Mouse (Mus musculus) gastrocnemius, adult 2 months (tissue): ENCODE measurements around the gene Tmem59l. TPM values are rescaled to one million over a fixed set of nuclear protein-coding genes. Genes with fewer than 3 reads are reported as not detected.

Experiments used
- DNase-seq: peaks from one replicate; pipeline ENCODE4 v3.0.0; 2022
- H3K27ac ChIP-seq: fragments of 200-600 bp; 2 replicates; pipeline ENCODE4 v1.8.1; 2022; ENCODE audit warnings: mild to moderate bottlenecking
- H3K4me3 ChIP-seq: fragments of 200-600 bp; 2 replicates; pipeline ENCODE4 v1.8.1; 2022; ENCODE audit warnings: mild to moderate bottlenecking, moderate library complexity
- CTCF ChIP-seq: fragments of 200-600 bp; IDR thresholded peaks from 2 replicates; pipeline ENCODE4 v1.8.1; 2022; ENCODE audit warnings: antibody characterized with exemption, mild to moderate bottlenecking, moderate library complexity
- intact Hi-C: fragments of 180-260 bp; cut with DNase I; formaldehyde crosslinking; loops from one replicate; pipeline ENCODE4 v1.15.1; 2025
- total RNA-seq, 2 experiments: library from RNA; stranded (reverse); gene quantifications; 2 replicates each; pipeline ENCODE4 v1.2.3; 2021

The Tmem59l gene
- total RNA-seq, 2 experiments from 2014 or later: not detected

GRCm38 (mm10) chr8:70492664-70493640, 5.8 kb upstream of the Tmem59l start, which contains the start of gene Crlf1:
Gene Crlf1 (plus strand): TSS chr8:70493158.
- no peak for TF ChIP-seq CTCF

GRCm38 (mm10) chr8:70490880-70491495, 3.8 kb upstream of the Tmem59l start:
- TF ChIP-seq CTCF: no peak
- DNase-seq: no peak
- H3K4me3 ChIP-seq: no peak overlapping the region
- H3K27ac ChIP-seq: no peak overlapping the region
- intact Hi-C loops: no loop called here

More at GRCm38 (mm10) chr8:70492664-70493640, 5.8 kb upstream of the Tmem59l start, which contains the start of gene Crlf1:
- intact Hi-C loops: loop anchor here (2.0 kb wide), 1 partner anchor 78 kb away; no protein-coding TSS in a partner anchor
- Histone ChIP-seq H3K27ac (peak within 1 kb of the TSS; percentile 31; the same call in 1 of the 2 replicates), H3K4me3 (peak within 1 kb of the TSS; percentile 76)
- peak; percentile 51 for DNase-seq

GRCm38 (mm10) chr8:70490061-70490879, 3.1 kb upstream of the Tmem59l start:
- no peak for TF ChIP-seq CTCF
- no peak overlapping the region for H3K4me3 ChIP-seq

GRCm38 (mm10) chr8:70489576-70489975, 2.4 kb upstream of the Tmem59l start:
- DNase-seq: no peak
- intact Hi-C loops: no loop called here
- no peak overlapping the region for H3K27ac ChIP-seq
- TF ChIP-seq CTCF: no peak
- H3K4me3 ChIP-seq: peak overlapping the region; percentile 69

More at GRCm38 (mm10) chr8:70490061-70490879, 3.1 kb upstream of the Tmem59l start:
- intact Hi-C loops: no loop called here
- no peak overlapping the region for H3K27ac ChIP-seq
- no peak for DNase-seq

GRCm38 (mm10) chr8:70488931-70489470, 1.8 kb upstream of the Tmem59l start:
- H3K27ac ChIP-seq: no peak overlapping the region
- TF ChIP-seq CTCF: no peak
- DNase-seq: no peak
- intact Hi-C loops: no loop called here
- H3K4me3 ChIP-seq: peak overlapping the region; percentile 69

- Histone ChIP-seq H3K4me3 (peak overlapping the region; percentile 63), H3K27ac (no peak overlapping the region)
- intact Hi-C loops: no loop called here
- TF ChIP-seq CTCF: no peak
- DNase-seq: no peak
Measured at GRCm38 (mm10) chr8:70487993-70488796, 1.0 kb upstream of the Tmem59l start.

- TF ChIP-seq CTCF: no peak
- intact Hi-C loops: no loop called here
- DNase-seq: no peak
- no peak overlapping the region for H3K27ac ChIP-seq
- H3K4me3 ChIP-seq: no peak overlapping the region
Measured at GRCm38 (mm10) chr8:70486191-70486681, 922 bp downstream of the Tmem59l start.

GRCm38 (mm10) chr8:70482943-70483342, 4.2 kb downstream of the Tmem59l start:
- TF ChIP-seq CTCF: no peak
- Histone ChIP-seq H3K27ac (no peak overlapping the region), H3K4me3 (no peak overlapping the region)
- DNase-seq: no peak
- intact Hi-C loops: no loop called here

GRCm38 (mm10) chr8:70481908-70482307, 5.2 kb downstream of the Tmem59l start:
- intact Hi-C loops: no loop called here
- H3K27ac ChIP-seq: no peak overlapping the region
- no peak overlapping the region for H3K4me3 ChIP-seq
- no peak for TF ChIP-seq CTCF
- DNase-seq: no peak

GRCm38 (mm10) chr8:70477269-70477982, 9.7 kb downstream of the Tmem59l start:
- Histone ChIP-seq H3K4me3 (peak overlapping the region; percentile 98), H3K27ac (peak overlapping the region; percentile 90)
- DNase-seq: no peak
- intact Hi-C loops: no loop called here
- TF ChIP-seq CTCF: no peak
